Mouse (Mus musculus) spleen, postnatal 36 days (tissue): ENCODE data around the gene Snx17.

Source experiments
- DNase-seq, 2 experiments: peaks; one replicate each; pipeline ENCODE4 v3.0.0; 2022; ENCODE audit warnings: low spot score in 2 of 2, mixed read lengths in 1 of 2

Snx17 gene

DNA sequence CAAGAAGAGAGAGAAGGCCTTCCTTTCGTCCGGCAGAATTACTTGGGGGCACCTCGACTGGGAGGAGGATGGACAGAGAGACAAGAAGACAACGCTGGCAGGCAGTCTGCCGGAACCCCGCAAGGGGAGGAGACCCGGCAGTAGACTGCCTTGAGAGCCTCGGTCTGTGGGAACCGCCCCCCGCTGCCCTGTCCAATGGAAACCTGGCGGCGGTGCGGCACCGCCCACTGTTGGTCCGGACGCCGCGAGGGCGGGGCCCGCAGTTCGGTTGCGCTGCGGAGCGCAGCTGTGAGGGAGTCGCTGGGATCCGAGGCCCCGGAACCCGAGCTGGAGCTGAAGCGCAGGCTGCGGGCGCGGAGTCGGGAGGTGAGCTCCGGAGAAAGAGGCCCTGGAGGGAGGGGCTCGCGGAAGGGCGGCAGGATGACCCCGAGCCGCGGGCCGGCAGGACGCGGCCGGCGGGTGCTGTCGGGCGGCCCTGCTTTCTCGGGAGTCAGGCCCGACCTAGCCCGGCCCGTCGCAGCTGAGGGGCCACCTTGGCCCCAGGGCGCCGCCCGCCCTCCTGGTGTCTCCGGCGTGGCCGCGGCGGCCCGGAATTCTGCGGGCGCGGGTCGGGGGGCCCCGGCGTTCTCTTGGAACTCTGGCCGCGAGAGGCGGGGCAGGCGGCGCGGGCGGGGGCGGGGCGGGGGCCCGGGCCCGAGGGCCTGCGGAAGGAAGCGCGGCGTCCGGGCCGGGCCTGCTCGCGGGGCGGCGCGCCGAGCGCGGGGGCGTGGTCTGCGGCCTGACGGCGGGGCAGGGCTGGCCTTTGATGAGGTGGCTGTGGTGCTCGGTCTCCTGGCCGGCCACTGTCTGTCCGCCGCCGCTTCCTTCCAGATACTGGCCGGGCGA, 47.9 kb downstream of the Snx17 start, which contains the start of the genes Nrbp1 and Gm9970:
Gene Nrbp1, plus strand, starts transcription at position 228 of the 885 bp plus-strand sequence.
Gene Gm9970, minus strand, starts transcription at position 596 of the 885 bp plus-strand sequence.
- DNase-seq: peak; percentile 96 to 97

GRCm38 (mm10) chr5:31241522-31242034, 48.6 kb downstream of the Snx17 start:
- DNase-seq: no peak

DNA sequence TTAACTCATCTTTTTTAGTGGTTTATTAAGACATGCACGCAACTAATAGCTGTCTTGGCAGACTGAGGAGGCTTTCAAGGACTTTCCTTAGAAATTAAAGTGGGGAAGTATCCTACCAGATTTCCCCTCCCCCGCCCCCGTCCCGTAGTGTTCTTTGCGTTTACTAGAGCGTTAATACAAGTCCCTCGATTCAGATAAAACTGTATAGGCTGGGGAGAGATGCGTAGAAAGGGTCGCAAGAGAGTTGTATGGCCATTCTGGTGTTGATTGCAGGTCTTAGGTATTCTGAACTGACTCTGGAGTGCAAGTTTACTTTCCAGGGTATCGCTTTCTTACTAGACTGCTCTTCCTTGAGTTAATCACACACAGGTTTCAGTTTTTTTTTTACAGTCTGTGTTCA, 49.2 kb downstream of the Snx17 start:
- no peak for DNase-seq
